Mouse (Mus musculus): ENCODE measurements around the gene Xpo1.
A peak's percentile ranks its signal among the peaks of the same experiment; 100 is the strongest.
"Not testable (repeated sequence)": the region's sequence is repeated elsewhere in the genome, so short reads cannot be mapped to it uniquely, and the experiment has no call there.

Gene Xpo1

GRCm38 (mm10) chr11:23255427-23256193 lies at the start of gene Xpo1:
Gene Xpo1 (plus strand): TSS chr11:23256041.
- peak; percentile 98 for DNase-seq (ENCODE audit: low read depth)

- no peak for DNase-seq (ENCODE audit: low read depth)
Observed at GRCm38 (mm10) chr11:23209717-23210116, 46.1 kb upstream of the Xpo1 start.

- DNase-seq (ENCODE audit: low read depth): no peak
Observed at GRCm38 (mm10) chr11:23210590-23211510, 45.0 kb upstream of the Xpo1 start.

- no peak for DNase-seq (ENCODE audit: low read depth)
Observed at GRCm38 (mm10) chr11:23217430-23217829, 38.4 kb upstream of the Xpo1 start.

- DNase-seq (ENCODE audit: low read depth): no peak
Observed at GRCm38 (mm10) chr11:23236015-23236414, 19.8 kb upstream of the Xpo1 start.

- DNase-seq (ENCODE audit: low read depth): no peak
Observed at GRCm38 (mm10) chr11:23253931-23254330, 1.9 kb upstream of the Xpo1 start.

GRCm38 (mm10) chr11:23254548-23254947 lies 1.3 kb upstream of the Xpo1 start:
- DNase-seq (ENCODE audit: low read depth): no peak

- DNase-seq (ENCODE audit: low read depth): no peak
Observed at GRCm38 (mm10) chr11:23255053-23255426, 801 bp upstream of the Xpo1 start.

- no peak for DNase-seq (ENCODE audit: low read depth)
Observed at GRCm38 (mm10) chr11:23256194-23256802, 457 bp downstream of the Xpo1 start.

GRCm38 (mm10) chr11:23256803-23257704 lies 1.2 kb downstream of the Xpo1 start:
- peak; percentile 87 for DNase-seq (ENCODE audit: low read depth)

GRCm38 (mm10) chr11:23259073-23259472 lies 3.2 kb downstream of the Xpo1 start:
- DNase-seq (ENCODE audit: low read depth): no peak

GRCm38 (mm10) chr11:23259481-23259880 lies 3.6 kb downstream of the Xpo1 start:
- DNase-seq (ENCODE audit: low read depth): no peak

GRCm38 (mm10) chr11:23260186-23260585 lies 4.3 kb downstream of the Xpo1 start:
- no peak for DNase-seq (ENCODE audit: low read depth)

- peak; percentile 24 for DNase-seq (ENCODE audit: low read depth)
Observed at GRCm38 (mm10) chr11:23261490-23261889, 5.6 kb downstream of the Xpo1 start.

- DNase-seq (ENCODE audit: low read depth): no peak
Observed at GRCm38 (mm10) chr11:23264949-23265348, 9.1 kb downstream of the Xpo1 start.

- DNase-seq (ENCODE audit: low read depth): peak; percentile 12
Observed at GRCm38 (mm10) chr11:23271770-23272724, 16.2 kb downstream of the Xpo1 start.

- DNase-seq (ENCODE audit: low read depth): no peak
Observed at GRCm38 (mm10) chr11:23275780-23276179, 19.9 kb downstream of the Xpo1 start.

GRCm38 (mm10) chr11:23284469-23284868 lies 28.6 kb downstream of the Xpo1 start:
- DNase-seq (ENCODE audit: low read depth): no peak

- not testable (repeated sequence) for DNase-seq (ENCODE audit: low read depth)
Observed at GRCm38 (mm10) chr11:23288866-23289265, 33.0 kb downstream of the Xpo1 start.

GRCm38 (mm10) chr11:23297379-23297778 lies 41.5 kb downstream of the Xpo1 start:
- no peak for DNase-seq (ENCODE audit: low read depth)

All from c-Kit-positive CD71-negative TER-119-negative erythroid progenitor cells, embryonic 14.5 days (primary cell).